Mouse (Mus musculus) embryonic facial prominence, embryonic 13.5 days (tissue): Measurements from ENCODE around the gene Pax9. TPM values are rescaled to one million over a fixed set of nuclear protein-coding genes. Genes with fewer than 3 reads are reported as not detected.

Source experiments
- ATAC-seq: fragments of 200-750 bp; cut with Nextera tagmentation; 2 replicates; pipeline ENCODE4 v1.8.0; 2017; ENCODE audit warnings: low read depth; ENCODE audit not compliant: insufficient number of reproducible peaks, insufficient read depth, low FRiP score, low TSS enrichment
- H3K27ac ChIP-seq: fragments of 300-500 bp; sonication (generic); 2 replicates; pipeline ENCODE4 v1.5.1; 2015; ENCODE audit warnings: moderate library complexity, mild to moderate bottlenecking, inconsistent platforms
- H3K27me3 ChIP-seq: fragments of 300-500 bp; sonication (generic); 2 replicates; pipeline ENCODE4 v1.6.1; 2015; ENCODE audit warnings: mild to moderate bottlenecking, inconsistent platforms
- H3K36me3 ChIP-seq: fragments of 300-500 bp; sonication (generic); 2 replicates; pipeline ENCODE4 v1.6.1; 2015; ENCODE audit warnings: mild to moderate bottlenecking, inconsistent platforms
- H3K4me1 ChIP-seq: fragments of 300-500 bp; sonication (generic); 2 replicates; pipeline ENCODE4 v1.6.1; 2015; ENCODE audit warnings: inconsistent platforms
- H3K4me2 ChIP-seq: fragments of 300-500 bp; sonication (generic); 2 replicates; pipeline ENCODE4 v1.6.1; 2015; ENCODE audit warnings: moderate library complexity, mild to moderate bottlenecking, inconsistent platforms
- H3K4me3 ChIP-seq: fragments of 300-500 bp; sonication (generic); 2 replicates; pipeline ENCODE4 v1.5.1; 2015; ENCODE audit warnings: mild to moderate bottlenecking, inconsistent platforms
- H3K9ac ChIP-seq: fragments of 300-500 bp; sonication (generic); 2 replicates; pipeline ENCODE4 v1.6.1; 2015; ENCODE audit warnings: mild to moderate bottlenecking, inconsistent platforms
- H3K9me3 ChIP-seq: fragments of 300-500 bp; sonication (generic); 2 replicates; pipeline ENCODE4 v1.6.1; 2016; ENCODE audit warnings: inconsistent platforms
- WGBS: fragments of 180-500 bp; shearing (Covaris S2); methylation state at CpG from one replicate; pipeline ENCODE4 v1.1.7; 2015; ENCODE audit warnings: mixed read lengths; 5-methylcytosine and 5-hydroxymethylcytosine counted together
- polyA plus RNA-seq: library from polyadenylated mRNA; unstranded; fragments of >200 nt; fragmentation: Nextera tagmentation; extraction: Ambion mirVana; gene quantifications from 2 replicates; pipeline ENCODE4 v1.2.1, GENCODE M21; 2015

Gene Pax9
- 13.5 and 17.7 TPM in 2 replicates for polyA plus RNA-seq

DNA sequence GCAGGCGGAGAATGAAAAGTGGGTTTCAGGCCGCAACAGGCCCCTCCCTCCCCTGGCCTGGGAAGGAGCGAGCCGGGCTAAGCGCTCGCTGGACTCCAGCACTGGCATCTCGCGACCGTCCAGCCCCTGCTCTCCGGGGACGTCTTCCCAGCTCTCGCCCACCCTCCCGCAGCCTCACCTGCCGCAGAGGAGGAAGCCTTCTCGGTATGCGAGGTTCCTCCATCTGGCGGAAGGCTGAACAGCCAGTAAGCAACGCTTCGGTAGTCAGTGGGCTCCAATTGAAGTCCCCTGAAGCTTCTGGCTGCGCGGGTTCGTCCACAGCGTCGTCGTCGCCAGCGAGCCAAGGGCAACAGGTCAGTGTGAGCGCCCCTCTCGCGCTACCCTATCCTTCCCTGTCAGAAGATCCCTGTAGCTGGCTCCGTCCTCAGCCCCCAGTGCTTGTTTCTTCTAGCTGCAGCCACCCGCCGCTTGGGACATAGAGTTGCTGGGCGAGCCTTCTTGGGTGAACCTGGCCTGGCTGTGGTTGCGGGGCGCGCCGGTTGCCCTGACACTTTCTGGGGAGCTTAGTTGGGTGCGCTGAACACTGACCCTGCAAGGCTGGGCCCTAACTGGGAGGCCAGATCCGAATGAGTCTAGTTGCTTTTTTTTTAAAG lies at the start of gene Pax9:
Pax9 (plus strand) TSS at position 341 of the 653 bp plus-strand sequence.
- H3K4me3 ChIP-seq, result peak within 1 kb of the TSS; percentile 49
- peak within 1 kb of the TSS; percentile 85 for H3K27ac ChIP-seq
- H3K4me1 ChIP-seq, result peaks cover 30% of the 10 kb centered on the region
- H3K27me3 ChIP-seq, result peaks cover 98% of the 10 kb centered on the region
- H3K9ac ChIP-seq, result peak within 1 kb of the TSS; percentile 76
- H3K36me3 ChIP-seq, result no peaks in the 10 kb centered on the region
- no peaks in the 10 kb centered on the region for H3K9me3 ChIP-seq
- H3K4me2 ChIP-seq, result peak within 1 kb of the TSS; percentile 63
- under 1% methylated on average over 39 of the region's 40 CpGs for WGBS
- no peak for ATAC-seq

DNA sequence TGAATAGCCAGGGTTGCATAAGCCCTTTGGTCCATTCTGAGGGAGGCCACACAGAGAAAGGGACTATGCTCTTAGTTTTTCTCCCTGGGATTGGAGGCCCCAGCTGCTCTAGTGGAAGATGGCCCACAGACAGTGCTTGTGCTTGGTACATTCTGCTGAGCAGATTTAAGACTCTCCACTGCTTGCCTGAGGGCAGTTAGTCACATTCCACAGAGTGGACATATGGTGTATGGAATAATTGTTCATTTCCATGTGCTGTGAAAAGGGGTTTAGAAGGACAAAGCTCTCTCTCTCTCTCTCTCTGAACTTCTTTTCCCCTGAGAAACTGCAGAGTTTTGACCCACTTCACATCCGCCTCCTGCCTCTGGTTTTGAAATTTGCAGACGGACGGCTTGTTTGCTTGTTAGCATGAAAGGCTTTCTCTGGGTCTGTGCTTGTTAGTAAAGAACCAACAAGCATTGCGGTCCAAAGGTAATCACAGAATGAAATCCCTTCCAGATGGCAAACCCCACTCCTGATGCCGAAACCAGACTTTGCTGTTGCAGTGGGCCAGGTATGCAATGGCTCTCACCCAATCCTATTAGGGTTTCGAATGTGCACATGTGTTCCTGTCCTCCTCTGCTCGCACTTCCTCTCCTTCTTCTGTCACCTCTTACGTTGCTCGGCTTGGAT lies 22.0 kb upstream of the Pax9 start:
- no peak for ATAC-seq
- no peak overlapping the region for H3K4me3 ChIP-seq
- 0 out of 2 replicates have a peak overlapping the region, but pooled peaks have one; percentile 27 for H3K9ac ChIP-seq
- 33% methylated on average over 9 of the region's 9 CpGs for WGBS
- H3K9me3 ChIP-seq, result no peaks in the 10 kb centered on the region
- H3K4me2 ChIP-seq, result peak overlapping the region; percentile 41
- peak overlapping the region; percentile 7; the same call in 1 of the 2 replicates for H3K27ac ChIP-seq
- peaks cover 7% of the 10 kb centered on the region for H3K27me3 ChIP-seq
- H3K36me3 ChIP-seq, result no peaks in the 10 kb centered on the region
- peaks cover 11% of the 10 kb centered on the region; the same call in 1 of the 2 replicates for H3K4me1 ChIP-seq

DNA sequence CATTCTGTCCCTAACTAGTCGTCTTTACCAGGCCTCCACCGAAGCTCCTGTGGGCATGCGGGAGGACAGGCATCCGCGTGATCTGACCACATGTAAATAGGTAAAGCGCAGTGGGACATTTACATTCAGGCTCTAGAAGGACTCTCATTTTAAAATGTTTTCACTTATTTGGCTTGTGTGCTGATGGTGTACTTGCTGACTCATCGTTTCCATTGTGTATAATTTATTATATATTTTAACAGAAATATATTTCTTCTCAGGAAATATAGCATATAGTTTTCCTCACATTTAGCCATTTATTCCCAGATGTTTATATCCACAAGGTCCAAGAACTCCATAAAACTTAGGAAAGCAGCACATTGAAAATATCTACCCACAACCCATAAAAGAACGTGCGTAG lies 20.8 kb upstream of the Pax9 start:
- ATAC-seq, result no peak
- Histone ChIP-seq H3K9me3 (no peaks in the 10 kb centered on the region), H3K27me3 (peaks cover 7% of the 10 kb centered on the region), H3K4me3 (no peak overlapping the region), H3K4me2 (no peak overlapping the region), H3K36me3 (no peaks in the 10 kb centered on the region), H3K27ac (no peak overlapping the region), H3K9ac (no peak overlapping the region), H3K4me1 (peaks cover 11% of the 10 kb centered on the region; the same call in 1 of the 2 replicates)
- 90% methylated on average over 9 of the region's 9 CpGs for WGBS

DNA sequence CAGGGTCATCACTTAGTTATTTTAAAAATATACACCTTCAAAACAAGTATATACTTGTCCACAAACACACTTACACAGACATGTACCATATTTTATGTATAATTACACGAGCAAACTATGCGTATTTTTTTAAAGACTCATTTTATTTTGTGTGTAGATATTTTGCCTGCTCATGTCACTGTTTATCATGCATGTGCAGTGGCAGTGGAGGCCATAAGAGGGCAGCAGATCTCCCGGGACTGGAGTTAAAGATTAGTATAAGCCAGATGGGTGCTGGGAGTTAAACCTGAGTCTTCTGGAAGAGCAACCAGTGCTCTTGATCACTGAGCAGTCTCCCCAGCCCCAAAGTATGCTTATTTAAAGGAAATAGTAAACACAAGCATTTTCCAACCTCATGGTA lies 16.8 kb upstream of the Pax9 start:
- ATAC-seq, result no peak
- H3K27ac ChIP-seq, result no peak overlapping the region

DNA sequence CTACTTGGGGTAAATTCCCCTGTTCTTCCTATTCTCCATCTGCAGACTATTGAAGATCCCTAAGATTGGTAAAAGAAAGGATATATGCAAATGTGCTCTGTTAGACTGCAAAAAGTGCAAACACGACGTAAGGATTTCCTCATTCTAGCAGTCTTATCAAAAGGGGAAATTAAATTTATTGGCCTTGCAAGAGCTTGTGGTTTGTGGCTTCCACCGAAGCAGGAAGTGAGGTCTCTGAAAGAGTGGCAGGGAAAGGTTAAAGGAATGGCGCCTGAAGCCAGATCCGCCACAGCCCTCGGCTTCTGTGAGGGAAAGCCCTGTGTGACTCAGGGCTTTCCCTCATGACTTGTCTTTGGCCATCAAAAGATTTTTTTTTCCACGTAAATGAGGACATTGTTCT lies 13.9 kb upstream of the Pax9 start:
- WGBS, result 49% methylated on average over 7 of the region's 7 CpGs
- H3K27me3 ChIP-seq, result peaks cover 50% of the 10 kb centered on the region
- ATAC-seq, result no peak

More for the DNA sequence above, 16.8 kb upstream of the Pax9 start:
- Histone ChIP-seq H3K4me3 (no peak overlapping the region), H3K9ac (no peak overlapping the region), H3K9me3 (no peaks in the 10 kb centered on the region), H3K4me1 (peaks cover 6% of the 10 kb centered on the region; the same call in 1 of the 2 replicates), H3K27me3 (peaks cover 28% of the 10 kb centered on the region), H3K4me2 (no peak overlapping the region), H3K36me3 (no peaks in the 10 kb centered on the region)
- WGBS, result 33% methylated on average over 3 of the region's 3 CpGs

DNA sequence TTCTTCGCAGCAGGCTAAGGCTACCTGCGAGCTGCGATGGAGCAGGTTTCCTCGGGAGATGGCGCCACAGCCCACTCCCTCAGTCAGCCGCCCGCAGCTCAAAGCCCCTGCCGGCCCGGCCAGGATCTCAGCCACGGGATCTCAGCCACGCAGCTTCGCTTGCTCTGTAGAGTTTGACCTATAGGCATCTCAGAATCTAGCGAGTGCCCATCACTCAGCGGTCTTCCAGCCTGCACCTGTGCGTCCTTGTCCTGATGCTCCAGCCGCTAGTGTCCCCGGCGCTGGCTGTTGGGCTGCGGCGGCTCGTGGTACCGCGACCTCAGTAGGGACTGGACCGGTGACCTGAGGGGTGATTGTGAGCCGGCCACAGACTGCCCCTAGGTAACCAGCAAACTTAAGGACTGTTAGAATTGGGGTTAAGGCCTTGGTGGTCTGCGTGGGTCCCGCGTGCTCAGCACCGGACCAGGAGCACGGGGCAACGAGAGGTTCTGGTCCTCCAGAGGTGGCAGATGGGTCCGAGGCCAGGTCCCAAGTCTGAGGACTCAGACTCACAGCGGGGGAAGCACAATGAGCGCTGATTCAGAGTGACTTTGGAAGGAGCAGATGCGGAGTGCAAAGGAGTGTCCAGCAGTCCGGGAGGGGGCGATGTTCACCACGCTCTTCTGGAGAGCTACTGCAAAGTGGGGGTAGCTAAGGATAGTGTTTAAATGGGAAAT lies 10.3 kb upstream of the Pax9 start:
- Histone ChIP-seq H3K27ac (no peak overlapping the region; the same call in 1 of the 2 replicates), H3K36me3 (no peaks in the 10 kb centered on the region), H3K27me3 (peaks cover 82% of the 10 kb centered on the region), H3K9ac (peak overlapping the region; percentile 67), H3K4me1 (peaks cover 6% of the 10 kb centered on the region), H3K9me3 (no peaks in the 10 kb centered on the region), H3K4me2 (peak overlapping the region; percentile 84), H3K4me3 (peak overlapping the region; percentile 43)
- WGBS, result under 1% methylated on average over 38 of the region's 38 CpGs
- peak; percentile 58; the same call in 1 of the 2 replicates for ATAC-seq

More for the DNA sequence above, 13.9 kb upstream of the Pax9 start:
- Histone ChIP-seq H3K36me3 (no peaks in the 10 kb centered on the region), H3K4me1 (peaks cover 6% of the 10 kb centered on the region), H3K9ac (no peak overlapping the region), H3K9me3 (no peaks in the 10 kb centered on the region), H3K27ac (no peak overlapping the region), H3K4me2 (no peak overlapping the region), H3K4me3 (no peak overlapping the region)

DNA sequence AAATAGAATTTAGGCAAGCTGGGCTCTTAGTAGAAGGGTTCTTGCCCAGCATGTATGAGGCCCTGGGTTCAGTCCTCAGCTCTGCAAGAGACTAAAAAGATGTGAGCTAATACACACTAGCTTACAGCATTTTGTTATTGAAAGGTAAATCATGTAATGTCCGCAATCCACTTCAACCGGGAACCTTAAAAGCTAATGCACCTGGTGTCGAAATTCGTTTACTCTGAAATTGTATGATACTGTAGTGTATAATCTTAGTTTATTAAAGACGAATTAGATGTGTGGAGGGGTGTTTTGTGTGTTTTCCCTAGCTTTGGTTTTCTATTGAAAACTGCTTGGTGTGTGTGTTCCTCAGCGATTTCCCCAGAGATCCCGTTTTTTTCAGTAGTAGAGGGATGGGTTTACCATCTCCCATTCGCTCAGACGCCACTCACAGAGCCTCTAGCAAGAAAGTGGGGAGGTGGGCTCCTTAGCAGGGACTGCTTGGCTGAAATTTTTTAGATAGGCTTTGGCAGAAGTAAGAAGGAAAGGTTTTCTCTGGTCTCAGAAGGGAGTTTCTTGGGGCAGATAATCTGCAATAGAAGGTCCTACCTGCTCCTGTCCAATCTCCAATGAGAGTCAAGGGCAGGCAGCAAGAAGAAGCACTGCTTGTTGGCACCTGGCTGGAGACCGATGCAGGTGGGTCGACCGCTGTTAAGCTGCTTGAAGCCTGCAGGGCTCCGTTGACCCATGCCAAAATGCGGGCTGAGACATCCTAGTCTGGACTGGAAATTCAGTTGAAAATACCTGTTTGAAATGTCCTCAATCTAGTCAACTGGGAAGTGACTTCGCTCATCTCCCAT lies 3.7 kb upstream of the Pax9 start:
- Histone ChIP-seq H3K27ac (no peak overlapping the region), H3K27me3 (peaks cover 97% of the 10 kb centered on the region), H3K9ac (no peak overlapping the region), H3K4me3 (no peak overlapping the region), H3K4me2 (no peak overlapping the region), H3K9me3 (no peaks in the 10 kb centered on the region), H3K36me3 (no peaks in the 10 kb centered on the region), H3K4me1 (peaks cover 19% of the 10 kb centered on the region)
- no peak for ATAC-seq
- 9% methylated on average over 15 of the region's 15 CpGs for WGBS

DNA sequence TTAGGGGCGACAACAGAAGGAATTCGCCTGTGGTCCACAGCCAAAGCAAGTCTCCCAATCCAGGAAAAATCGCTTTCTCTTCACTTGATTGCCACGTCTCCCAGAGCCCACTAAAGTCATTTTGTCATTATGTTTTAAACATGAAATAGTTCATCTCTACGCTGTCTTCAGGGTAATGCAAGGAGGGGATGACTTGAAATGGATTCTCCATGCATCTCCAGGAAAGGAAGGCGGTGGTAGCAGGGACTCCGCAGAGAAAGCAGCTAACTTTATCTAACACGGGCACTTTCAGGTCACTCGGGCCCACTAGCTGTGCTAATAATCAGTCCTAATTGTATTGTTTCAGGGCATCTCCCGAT lies 3.1 kb upstream of the Pax9 start:
- H3K4me2 ChIP-seq, result no peak overlapping the region
- H3K4me1 ChIP-seq, result peaks cover 19% of the 10 kb centered on the region
- H3K36me3 ChIP-seq, result no peaks in the 10 kb centered on the region
- ATAC-seq, result no peak
- no peak overlapping the region for H3K4me3 ChIP-seq
- H3K9ac ChIP-seq, result no peak overlapping the region
- 10% methylated on average over 10 of the region's 10 CpGs for WGBS
- H3K27me3 ChIP-seq, result peaks cover 97% of the 10 kb centered on the region
- H3K9me3 ChIP-seq, result no peaks in the 10 kb centered on the region
- no peak overlapping the region for H3K27ac ChIP-seq

DNA sequence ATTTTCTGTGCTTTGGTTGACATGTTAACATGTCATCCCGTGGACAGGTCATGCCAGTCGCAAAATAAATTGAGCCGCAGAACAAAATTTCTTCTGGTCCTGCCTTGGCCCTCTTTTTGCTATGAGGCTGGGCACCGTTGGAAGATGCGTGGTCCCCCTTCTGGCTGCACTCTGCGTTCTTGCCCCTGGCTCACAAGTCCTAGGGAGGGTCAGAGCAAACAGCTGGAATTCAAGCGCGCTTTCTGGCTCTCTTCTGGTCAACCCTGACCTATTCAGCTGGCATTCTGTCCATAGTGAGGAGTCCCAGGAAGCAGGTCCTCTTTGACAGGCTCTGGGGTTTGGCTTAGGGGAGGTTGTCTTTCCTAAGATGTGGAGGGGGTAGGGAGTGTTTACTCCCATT lies 2.6 kb upstream of the Pax9 start:
- Histone ChIP-seq H3K36me3 (no peaks in the 10 kb centered on the region), H3K9ac (no peak overlapping the region), H3K27me3 (peaks cover 97% of the 10 kb centered on the region), H3K4me1 (peaks cover 19% of the 10 kb centered on the region), H3K27ac (no peak overlapping the region), H3K4me3 (no peak overlapping the region), H3K9me3 (no peaks in the 10 kb centered on the region), H3K4me2 (no peak overlapping the region; the same call in 1 of the 2 replicates)
- WGBS, result 7% methylated on average over 8 of the region's 8 CpGs
- ATAC-seq, result no peak

DNA sequence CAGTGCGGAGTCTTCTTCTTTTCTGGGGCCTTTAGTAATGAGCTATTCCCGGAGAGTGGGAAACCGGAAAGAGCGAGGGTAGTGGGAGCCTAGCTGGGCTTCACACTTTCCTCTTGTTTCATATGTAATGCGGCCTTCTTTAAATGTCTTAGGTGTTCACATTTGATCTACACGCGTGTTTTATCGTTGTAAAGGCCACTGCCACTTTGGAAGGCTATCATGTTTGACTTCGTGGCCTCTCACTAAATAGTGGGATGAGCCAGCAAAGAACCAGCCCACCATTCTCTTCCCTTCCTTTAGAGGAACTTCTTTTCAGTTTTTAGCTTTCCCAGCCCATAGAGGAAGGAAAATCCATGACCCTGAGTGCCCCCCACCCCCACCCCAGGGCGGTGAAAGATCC lies 2.2 kb upstream of the Pax9 start:
- Histone ChIP-seq H3K4me1 (peaks cover 19% of the 10 kb centered on the region), H3K27me3 (peaks cover 97% of the 10 kb centered on the region), H3K27ac (no peak overlapping the region), H3K9ac (no peak overlapping the region), H3K4me2 (peak overlapping the region; percentile 63), H3K36me3 (no peaks in the 10 kb centered on the region), H3K9me3 (no peaks in the 10 kb centered on the region), H3K4me3 (peak overlapping the region; percentile 49)
- ATAC-seq, result no peak
- 7% methylated on average over 10 of the region's 10 CpGs for WGBS

DNA sequence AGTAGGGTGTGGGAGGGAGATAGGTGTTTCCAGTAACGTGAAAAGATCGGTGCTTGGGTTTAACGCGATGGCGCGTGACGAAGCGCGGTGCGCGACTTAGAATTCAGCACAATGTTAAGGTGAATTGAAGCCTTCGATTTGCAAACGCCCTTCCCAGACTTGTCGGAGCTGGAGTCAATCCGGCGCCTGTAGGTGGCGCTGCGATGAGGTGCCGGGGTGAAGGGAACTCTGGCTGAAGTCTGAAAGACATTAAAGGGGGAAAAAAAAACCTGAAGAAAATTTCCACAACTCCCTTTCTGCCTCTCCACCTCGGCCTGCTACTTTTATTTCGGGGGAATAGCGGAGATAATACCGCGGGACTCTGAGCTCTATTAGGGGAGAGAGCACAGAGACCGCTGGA lies 1.8 kb upstream of the Pax9 start:
- Histone ChIP-seq H3K9me3 (no peaks in the 10 kb centered on the region), H3K4me3 (peak overlapping the region; percentile 49), H3K27ac (peak overlapping the region; percentile 85), H3K36me3 (no peaks in the 10 kb centered on the region), H3K4me1 (peaks cover 20% of the 10 kb centered on the region), H3K9ac (peak overlapping the region; percentile 52; the same call in 1 of the 2 replicates), H3K4me2 (peak overlapping the region; percentile 63), H3K27me3 (peaks cover 98% of the 10 kb centered on the region)
- WGBS, result 1% methylated on average over 25 of the region's 25 CpGs
- no peak for ATAC-seq
